Mouse (Mus musculus): ENCODE results near the gene Tmem206. TPM values are rescaled to one million over a fixed set of nuclear protein-coding genes. Genes with fewer than 3 reads are reported as not detected.

Tmem206 gene
- total and polyA plus RNA-seq, 3 experiments: 3.7 to 22.6 (median 9.2) TPM

- Histone ChIP-seq H3K4me1 (ENCODE audit: insufficient read depth, low read depth, low read length) (0 out of 2 replicates have a peak, but pooled peaks cover 2% of the 10 kb centered on the region), H3K36me3 (replicated peaks) (peaks cover 20% of the 10 kb centered on the region), H3K9me3 (replicated peaks) (no peaks in the 10 kb centered on the region), H3K27me3 (ENCODE audit: insufficient read depth, low read length) (peaks cover 16% of the 10 kb centered on the region), H3K4me3 (ENCODE audit: low read depth, low read length) (no peak overlapping the region)
- DNase-seq (ENCODE audit: low spot score): no peak
- no peak for ATAC-seq (ENCODE audit: extremely low read depth, insufficient number of reproducible peaks, low FRiP score, poor library complexity, severe bottlenecking)
- TF ChIP-seq CTCF (IDR thresholded peaks at IDR 0.05; ENCODE audit: low read depth, low read length) (no peak), TAL1 (conservative IDR thresholded peaks at IDR 0.05; ENCODE audit: low read depth, low read length) (no peak), GATA2 (IDR thresholded peaks at IDR 0.05; ENCODE audit: borderline replicate concordance, low read depth, low read length) (no peak), GATA1 (IDR thresholded peaks at IDR 0.05; ENCODE audit: borderline replicate concordance, low read length) (no peak), POLR2AphosphoS5 (IDR thresholded peaks at IDR 0.05; ENCODE audit: insufficient replicate concordance, low read depth, low read length) (no peak)
Measured at GRCm38 (mm10) chr1:191304216-191304615, 21.5 kb upstream of the Tmem206 start.

- TF ChIP-seq GATA2 (IDR thresholded peaks at IDR 0.05; ENCODE audit: borderline replicate concordance, low read depth, low read length) (no peak), GATA1 (IDR thresholded peaks at IDR 0.05; ENCODE audit: borderline replicate concordance, low read length) (no peak), CTCF (IDR thresholded peaks at IDR 0.05; ENCODE audit: low read depth, low read length) (peak; percentile 65), TAL1 (conservative IDR thresholded peaks at IDR 0.05; ENCODE audit: low read depth, low read length) (no peak), POLR2AphosphoS5 (IDR thresholded peaks at IDR 0.05; ENCODE audit: insufficient replicate concordance, low read depth, low read length) (no peak)
- peak; percentile 40 for DNase-seq (ENCODE audit: low spot score)
- peaks cover 28% of the 10 kb centered on the region for H3K36me3 ChIP-seq (replicated peaks)
- H3K4me1 ChIP-seq (ENCODE audit: insufficient read depth, low read depth, low read length): 0 out of 2 replicates have a peak, but pooled peaks cover 2% of the 10 kb centered on the region
- no peaks in the 10 kb centered on the region for H3K9me3 ChIP-seq (replicated peaks)
- peaks cover 8% of the 10 kb centered on the region for H3K27me3 ChIP-seq (ENCODE audit: insufficient read depth, low read length)
- no peak overlapping the region for H3K4me3 ChIP-seq (ENCODE audit: low read depth, low read length)
- ATAC-seq (ENCODE audit: extremely low read depth, insufficient number of reproducible peaks, low FRiP score, poor library complexity, severe bottlenecking): peak; percentile 43; the same call in 1 of the 2 replicates
Measured at GRCm38 (mm10) chr1:191305610-191306009, 20.1 kb upstream of the Tmem206 start.

GRCm38 (mm10) chr1:191306316-191306715 is 19.4 kb upstream of the Tmem206 start:
- ATAC-seq (ENCODE audit: extremely low read depth, insufficient number of reproducible peaks, low FRiP score, poor library complexity, severe bottlenecking) (no peak), DNase-seq (ENCODE audit: low spot score) (no peak)
- TF ChIP-seq CTCF (IDR thresholded peaks at IDR 0.05; ENCODE audit: low read depth, low read length): no peak
- no peak for TF ChIP-seq POLR2AphosphoS5 (IDR thresholded peaks at IDR 0.05; ENCODE audit: insufficient replicate concordance, low read depth, low read length)
- no peak for TF ChIP-seq GATA2 (IDR thresholded peaks at IDR 0.05; ENCODE audit: borderline replicate concordance, low read depth, low read length)
- TF ChIP-seq GATA1 (IDR thresholded peaks at IDR 0.05; ENCODE audit: borderline replicate concordance, low read length): no peak
- TF ChIP-seq TAL1 (conservative IDR thresholded peaks at IDR 0.05; ENCODE audit: low read depth, low read length): no peak
- H3K36me3 ChIP-seq (replicated peaks): peaks cover 32% of the 10 kb centered on the region
- no peaks in the 10 kb centered on the region for H3K9me3 ChIP-seq (replicated peaks)
- peaks cover 6% of the 10 kb centered on the region; the same call in 1 of the 2 replicates for H3K27me3 ChIP-seq (ENCODE audit: insufficient read depth, low read length)
- H3K4me3 ChIP-seq (ENCODE audit: low read depth, low read length): no peak overlapping the region
- 0 out of 2 replicates have a peak, but pooled peaks cover 2% of the 10 kb centered on the region for H3K4me1 ChIP-seq (ENCODE audit: insufficient read depth, low read depth, low read length)

- ATAC-seq (ENCODE audit: extremely low read depth, insufficient number of reproducible peaks, low FRiP score, poor library complexity, severe bottlenecking): no peak
Measured at GRCm38 (mm10) chr1:191307766-191308455, 17.8 kb upstream of the Tmem206 start.

GRCm38 (mm10) chr1:191311296-191311898 is 14.3 kb upstream of the Tmem206 start:
- DNase-seq (ENCODE audit: low spot score) (no peak), ATAC-seq (ENCODE audit: extremely low read depth, insufficient number of reproducible peaks, low FRiP score, poor library complexity, severe bottlenecking) (no peak)
- peaks cover 20% of the 10 kb centered on the region for H3K4me1 ChIP-seq (ENCODE audit: insufficient read depth, low read depth, low read length)
- peaks cover 34% of the 10 kb centered on the region for H3K36me3 ChIP-seq (replicated peaks)
- H3K4me3 ChIP-seq (ENCODE audit: low read depth, low read length): no peak overlapping the region
- H3K9me3 ChIP-seq (replicated peaks): no peaks in the 10 kb centered on the region
- TF ChIP-seq GATA2 (IDR thresholded peaks at IDR 0.05; ENCODE audit: borderline replicate concordance, low read depth, low read length) (no peak), GATA1 (IDR thresholded peaks at IDR 0.05; ENCODE audit: borderline replicate concordance, low read length) (no peak), POLR2AphosphoS5 (IDR thresholded peaks at IDR 0.05; ENCODE audit: insufficient replicate concordance, low read depth, low read length) (no peak), CTCF (IDR thresholded peaks at IDR 0.05; ENCODE audit: low read depth, low read length) (no peak), TAL1 (conservative IDR thresholded peaks at IDR 0.05; ENCODE audit: low read depth, low read length) (no peak)
- no peaks in the 10 kb centered on the region for H3K27me3 ChIP-seq (ENCODE audit: insufficient read depth, low read length)

More at GRCm38 (mm10) chr1:191307766-191308455, 17.8 kb upstream of the Tmem206 start:
- no peaks in the 10 kb centered on the region for H3K27me3 ChIP-seq (ENCODE audit: insufficient read depth, low read length)
- peaks cover 10% of the 10 kb centered on the region for H3K4me1 ChIP-seq (ENCODE audit: insufficient read depth, low read depth, low read length)
- no peak overlapping the region for H3K4me3 ChIP-seq (ENCODE audit: low read depth, low read length)
- H3K36me3 ChIP-seq (replicated peaks): peaks cover 37% of the 10 kb centered on the region
- H3K9me3 ChIP-seq (replicated peaks): no peaks in the 10 kb centered on the region
- TF ChIP-seq TAL1 (conservative IDR thresholded peaks at IDR 0.05; ENCODE audit: low read depth, low read length): no peak
- no peak for TF ChIP-seq POLR2AphosphoS5 (IDR thresholded peaks at IDR 0.05; ENCODE audit: insufficient replicate concordance, low read depth, low read length)
- no peak for TF ChIP-seq CTCF (IDR thresholded peaks at IDR 0.05; ENCODE audit: low read depth, low read length)
- no peak for TF ChIP-seq GATA2 (IDR thresholded peaks at IDR 0.05; ENCODE audit: borderline replicate concordance, low read depth, low read length)
- TF ChIP-seq GATA1 (IDR thresholded peaks at IDR 0.05; ENCODE audit: borderline replicate concordance, low read length): no peak
- no peak for DNase-seq (ENCODE audit: low spot score)

GRCm38 (mm10) chr1:191312513-191312941 is 13.2 kb upstream of the Tmem206 start:
- no peaks in the 10 kb centered on the region for H3K27me3 ChIP-seq (ENCODE audit: insufficient read depth, low read length)
- peaks cover 29% of the 10 kb centered on the region for H3K4me1 ChIP-seq (ENCODE audit: insufficient read depth, low read depth, low read length)
- no peak for TF ChIP-seq TAL1 (conservative IDR thresholded peaks at IDR 0.05; ENCODE audit: low read depth, low read length)
- TF ChIP-seq CTCF (IDR thresholded peaks at IDR 0.05; ENCODE audit: low read depth, low read length): peak; percentile 68
- H3K9me3 ChIP-seq (replicated peaks): no peaks in the 10 kb centered on the region
- H3K36me3 ChIP-seq (replicated peaks): peaks cover 25% of the 10 kb centered on the region
- ATAC-seq (ENCODE audit: extremely low read depth, insufficient number of reproducible peaks, low FRiP score, poor library complexity, severe bottlenecking) (peak; percentile 98), DNase-seq (ENCODE audit: low spot score) (peak; percentile 90)
- peak overlapping the region; percentile 76 for H3K4me3 ChIP-seq (ENCODE audit: low read depth, low read length)
